Mouse (Mus musculus): Measurements from ENCODE around the gene Gm42372.

DNA sequence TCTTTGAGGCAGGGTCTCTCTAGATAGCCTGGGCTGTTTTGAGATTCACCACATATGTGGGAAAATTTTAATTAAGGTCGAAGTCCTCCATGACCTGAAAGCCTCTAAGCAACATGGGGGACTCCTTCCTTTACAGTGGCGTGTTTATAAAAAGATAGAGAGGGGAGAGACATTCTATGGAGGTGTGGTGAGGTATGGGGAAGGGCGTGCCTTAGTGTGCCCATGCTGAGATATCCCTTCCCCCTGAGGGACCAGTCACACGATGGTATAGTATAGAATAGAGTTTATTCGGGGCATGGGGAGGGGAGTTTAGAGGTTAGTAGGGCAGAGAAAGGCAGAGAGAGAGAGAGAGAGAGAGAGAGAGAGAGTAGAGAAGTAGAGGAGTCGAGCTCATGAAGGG lies 4.7 kb upstream of the Gm42372 start:
- no peak for TF ChIP-seq CTCF (IDR thresholded peaks at IDR 0.05; ENCODE audit: extremely low read depth, insufficient read depth, insufficient read length, insufficient replicate concordance)
- TF ChIP-seq POLR2A (IDR thresholded peaks at IDR 0.05; ENCODE audit: low read depth, low read length) = no peak

All from spleen, adult 2 months (tissue).